Mouse (Mus musculus): ENCODE data around the gene Lhx4.

- TF ChIP-seq CTCF (IDR thresholded peaks at IDR 0.05; ENCODE audit: borderline replicate concordance, insufficient read depth, low read depth, low read length) (no peak), POLR2A (IDR thresholded peaks at IDR 0.05; ENCODE audit: borderline replicate concordance, insufficient read depth, low read length) (no peak)
Observed at GRCm38 (mm10) chr1:155692230-155692629, 59.3 kb downstream of the Lhx4 start.

Data from cerebellum, adult 2 months (tissue).